ENCODE assay signal across 19 mouse cellular contexts in genomic region chr1:158875487-158875886, GRCm38 (mm10).
"Had no signal": no experiment of that assay in that cellular context is flagged by ENCODE, and none has a peak within 500 bp of the region (broad histone marks: within the 10 kb centered on the region; RNA-seq: fewer than 3 reads in every experiment).

No protein-coding gene starts in this region.

- H3K4me3 ChIP-seq: liver, embryonic 13.5 days; liver, embryonic 15.5 days; lung, embryonic 15.5 days; megakaryocyte, embryonic 14.5 days; midbrain, embryonic 13.5 days; midbrain, embryonic 15.5 days; neural tube, embryonic 12.5 days; stomach, embryonic 15.5 days had no signal

- DNase-seq: liver, embryonic 13.5 days; liver, postnatal 0 days; lung, adult 2 months; lung, postnatal 36 days; retina, postnatal 1 day; right cerebral cortex, postnatal 14 days; thymus, adult 18-20 months; thymus, postnatal 25 days; thymus, postnatal 4 days had no signal

- H3K9me3 ChIP-seq: liver, embryonic 13.5 days; liver, embryonic 15.5 days; lung, embryonic 15.5 days; midbrain, embryonic 13.5 days; midbrain, embryonic 15.5 days; neural tube, embryonic 12.5 days; stomach, embryonic 15.5 days had no signal

- H3K27ac ChIP-seq: liver, embryonic 13.5 days; liver, embryonic 15.5 days; lung, embryonic 15.5 days; midbrain, embryonic 13.5 days; midbrain, embryonic 15.5 days; neural tube, embryonic 12.5 days; stomach, embryonic 15.5 days; stomach, postnatal 0 days had no signal

- H3K4me1 ChIP-seq: liver, embryonic 13.5 days; liver, embryonic 15.5 days; lung, embryonic 15.5 days; megakaryocyte, embryonic 14.5 days; midbrain, embryonic 13.5 days; midbrain, embryonic 15.5 days; neural tube, embryonic 12.5 days; stomach, embryonic 15.5 days had no signal

- H3K36me3 ChIP-seq: liver, embryonic 13.5 days; liver, embryonic 15.5 days; lung, embryonic 15.5 days; midbrain, embryonic 13.5 days; midbrain, embryonic 15.5 days; neural tube, embryonic 12.5 days; stomach, embryonic 15.5 days had no signal

- H3K27me3 ChIP-seq: liver, embryonic 13.5 days; liver, embryonic 15.5 days; lung, embryonic 15.5 days; megakaryocyte, embryonic 14.5 days; midbrain, embryonic 13.5 days; midbrain, embryonic 15.5 days; neural tube, embryonic 12.5 days; stomach, embryonic 15.5 days had no signal

- ATAC-seq: liver, postnatal 0 days; lung, postnatal 0 days; midbrain, embryonic 13.5 days; midbrain, embryonic 15.5 days had no signal

- H3K9ac ChIP-seq: liver, embryonic 13.5 days; liver, embryonic 15.5 days; liver, postnatal 0 days; lung, embryonic 15.5 days; midbrain, embryonic 13.5 days; midbrain, embryonic 15.5 days; neural tube, embryonic 12.5 days; stomach, embryonic 15.5 days had no signal

- H3K4me2 ChIP-seq: liver, embryonic 13.5 days; liver, embryonic 15.5 days; lung, embryonic 15.5 days; midbrain, embryonic 11.5 days; midbrain, embryonic 13.5 days; midbrain, embryonic 15.5 days; neural tube, embryonic 12.5 days; stomach, embryonic 15.5 days had no signal
